Mouse (Mus musculus): ENCODE results near the gene Gm28539. TPM values are rescaled to one million over a fixed set of nuclear protein-coding genes. Genes with fewer than 3 reads are reported as not detected.
"Not testable (repeated sequence)": the region's sequence is repeated elsewhere in the genome, so short reads cannot be mapped to it uniquely, and the experiment has no call there.

The Gm28539 gene
- polyA plus RNA-seq, 1 experiment from 2014 or later: not detected

GRCm38 (mm10) chr16:18838346-18838745, 2.0 kb downstream of the Gm28539 start:
- ATAC-seq (ENCODE audit: low read depth): no peak
- H3K27ac ChIP-seq (ENCODE audit: low read length): no peak overlapping the region
- peaks cover 16% of the 10 kb centered on the region for H3K36me3 ChIP-seq (ENCODE audit: control insufficient read depth, insufficient read depth, low read length)
- H3K4me3 ChIP-seq (ENCODE audit: low read length): no peak overlapping the region
- no peak overlapping the region for H3K9ac ChIP-seq (ENCODE audit: low read length)
- 93% methylated on average over 4 of the region's 4 CpGs for WGBS
- no peak overlapping the region for H3K4me2 ChIP-seq (ENCODE audit: low read depth, low read length)
- no peaks in the 10 kb centered on the region for H3K27me3 ChIP-seq (ENCODE audit: control insufficient read depth, insufficient read depth, low read depth, low read length)
- peaks cover 3% of the 10 kb centered on the region; the same call in 1 of the 2 replicates for H3K4me1 ChIP-seq (replicated peaks; ENCODE audit: control insufficient read depth, insufficient read depth, low read length)
- no peaks in the 10 kb centered on the region for H3K9me3 ChIP-seq (ENCODE audit: control insufficient read depth, low read length)

- Histone ChIP-seq H3K4me3 (ENCODE audit: low read length) (no peak overlapping the region), H3K9me3 (ENCODE audit: control insufficient read depth, low read length) (no peaks in the 10 kb centered on the region), H3K9ac (ENCODE audit: low read length) (no peak overlapping the region), H3K4me2 (ENCODE audit: low read depth, low read length) (no peak overlapping the region), H3K4me1 (replicated peaks; ENCODE audit: control insufficient read depth, insufficient read depth, low read length) (no peaks in the 10 kb centered on the region), H3K36me3 (ENCODE audit: control insufficient read depth, insufficient read depth, low read length) (no peaks in the 10 kb centered on the region), H3K27ac (ENCODE audit: low read length) (no peak overlapping the region), H3K27me3 (ENCODE audit: control insufficient read depth, insufficient read depth, low read depth, low read length) (no peaks in the 10 kb centered on the region)
- no peak for ATAC-seq (ENCODE audit: low read depth)
- 83% methylated on average over 15 of the region's 15 CpGs for WGBS
Observed at GRCm38 (mm10) chr16:18846301-18846820, 10.0 kb downstream of the Gm28539 start.

- H3K9ac ChIP-seq (ENCODE audit: low read length); H3K4me3 ChIP-seq (ENCODE audit: low read length); H3K4me2 ChIP-seq (ENCODE audit: low read depth, low read length); H3K36me3 ChIP-seq (ENCODE audit: control insufficient read depth, insufficient read depth, low read length); H3K9me3 ChIP-seq (ENCODE audit: control insufficient read depth, low read length); H3K4me1 ChIP-seq (replicated peaks; ENCODE audit: control insufficient read depth, insufficient read depth, low read length); H3K27me3 ChIP-seq (ENCODE audit: control insufficient read depth, insufficient read depth, low read depth, low read length); H3K27ac ChIP-seq (ENCODE audit: low read length); ATAC-seq (ENCODE audit: low read depth): not testable (repeated sequence)
- 85% methylated on average over 15 of the region's 17 CpGs for WGBS
Observed at GRCm38 (mm10) chr16:18849521-18850190, 13.3 kb downstream of the Gm28539 start.

GRCm38 (mm10) chr16:18858551-18858950, 22.2 kb downstream of the Gm28539 start:
- Histone ChIP-seq H3K9ac (ENCODE audit: low read length) (no peak overlapping the region), H3K36me3 (ENCODE audit: control insufficient read depth, insufficient read depth, low read length) (no peaks in the 10 kb centered on the region), H3K27ac (ENCODE audit: low read length) (no peak overlapping the region), H3K4me2 (ENCODE audit: low read depth, low read length) (no peak overlapping the region), H3K4me1 (replicated peaks; ENCODE audit: control insufficient read depth, insufficient read depth, low read length) (no peaks in the 10 kb centered on the region), H3K4me3 (ENCODE audit: low read length) (no peak overlapping the region), H3K27me3 (ENCODE audit: control insufficient read depth, insufficient read depth, low read depth, low read length) (no peaks in the 10 kb centered on the region), H3K9me3 (ENCODE audit: control insufficient read depth, low read length) (no peaks in the 10 kb centered on the region)
- ATAC-seq (ENCODE audit: low read depth): no peak

GRCm38 (mm10) chr16:18860186-18860585, 23.8 kb downstream of the Gm28539 start:
- Histone ChIP-seq H3K4me2 (ENCODE audit: low read depth, low read length) (no peak overlapping the region), H3K27ac (ENCODE audit: low read length) (no peak overlapping the region), H3K27me3 (ENCODE audit: control insufficient read depth, insufficient read depth, low read depth, low read length) (no peaks in the 10 kb centered on the region), H3K9me3 (ENCODE audit: control insufficient read depth, low read length) (no peaks in the 10 kb centered on the region), H3K36me3 (ENCODE audit: control insufficient read depth, insufficient read depth, low read length) (no peaks in the 10 kb centered on the region), H3K4me1 (replicated peaks; ENCODE audit: control insufficient read depth, insufficient read depth, low read length) (no peaks in the 10 kb centered on the region), H3K4me3 (ENCODE audit: low read length) (no peak overlapping the region), H3K9ac (ENCODE audit: low read length) (no peak overlapping the region)
- 55% methylated on average over 1 of the region's 1 CpGs for WGBS
- no peak for ATAC-seq (ENCODE audit: low read depth)

- not testable (repeated sequence) for ATAC-seq (ENCODE audit: low read depth); H3K4me3 ChIP-seq (ENCODE audit: low read length); H3K4me1 ChIP-seq (replicated peaks; ENCODE audit: control insufficient read depth, insufficient read depth, low read length); H3K9ac ChIP-seq (ENCODE audit: low read length); H3K27me3 ChIP-seq (ENCODE audit: control insufficient read depth, insufficient read depth, low read depth, low read length); H3K4me2 ChIP-seq (ENCODE audit: low read depth, low read length); H3K27ac ChIP-seq (ENCODE audit: low read length); H3K9me3 ChIP-seq (ENCODE audit: control insufficient read depth, low read length)
- WGBS: 73% methylated on average over 1 of the region's 1 CpGs
- H3K36me3 ChIP-seq (ENCODE audit: control insufficient read depth, insufficient read depth, low read length): peaks cover 30% of the 10 kb centered on the region
Observed at GRCm38 (mm10) chr16:18870495-18870894, 34.1 kb downstream of the Gm28539 start.

GRCm38 (mm10) chr16:18876091-18876441, 39.7 kb downstream of the Gm28539 start:
- H3K9ac ChIP-seq (ENCODE audit: low read length): peak overlapping the region; percentile 88
- ATAC-seq (ENCODE audit: low read depth): no peak
- H3K27ac ChIP-seq (ENCODE audit: low read length): peak overlapping the region; percentile 97
- H3K36me3 ChIP-seq (ENCODE audit: control insufficient read depth, insufficient read depth, low read length): peaks cover 28% of the 10 kb centered on the region
- H3K4me1 ChIP-seq (replicated peaks; ENCODE audit: control insufficient read depth, insufficient read depth, low read length): peaks cover 10% of the 10 kb centered on the region
- no peaks in the 10 kb centered on the region for H3K9me3 ChIP-seq (ENCODE audit: control insufficient read depth, low read length)
- peak overlapping the region; percentile 94 for H3K4me3 ChIP-seq (ENCODE audit: low read length)
- H3K27me3 ChIP-seq (ENCODE audit: control insufficient read depth, insufficient read depth, low read depth, low read length): no peaks in the 10 kb centered on the region
- under 1% methylated on average over 17 of the region's 17 CpGs for WGBS
- peak overlapping the region; percentile 93 for H3K4me2 ChIP-seq (ENCODE audit: low read depth, low read length)

GRCm38 (mm10) chr16:18876442-18877308, 40.3 kb downstream of the Gm28539 start, which contains the start of the genes Mrpl40 and Hira:
Gene Mrpl40 (minus strand): TSS chr16:18876862.
Gene Hira (plus strand): TSS chr16:18877037.
- peak within 1 kb of the TSS; percentile 93 for H3K4me2 ChIP-seq (ENCODE audit: low read depth, low read length)
- H3K4me3 ChIP-seq (ENCODE audit: low read length): peak within 1 kb of the TSS; percentile 94
- peaks cover 10% of the 10 kb centered on the region for H3K4me1 ChIP-seq (replicated peaks; ENCODE audit: control insufficient read depth, insufficient read depth, low read length)
- peak; percentile 95 for ATAC-seq (ENCODE audit: low read depth)
- H3K9ac ChIP-seq (ENCODE audit: low read length): peak within 1 kb of the TSS; percentile 88
- under 1% methylated on average over 71 of the region's 93 CpGs for WGBS
- peaks cover 22% of the 10 kb centered on the region for H3K36me3 ChIP-seq (ENCODE audit: control insufficient read depth, insufficient read depth, low read length)
- no peaks in the 10 kb centered on the region for H3K27me3 ChIP-seq (ENCODE audit: control insufficient read depth, insufficient read depth, low read depth, low read length)
- no peaks in the 10 kb centered on the region for H3K9me3 ChIP-seq (ENCODE audit: control insufficient read depth, low read length)
- H3K27ac ChIP-seq (ENCODE audit: low read length): peak within 1 kb of the TSS; percentile 97

GRCm38 (mm10) chr16:18877386-18878090, 41.2 kb downstream of the Gm28539 start:
- peak overlapping the region; percentile 93 for H3K4me2 ChIP-seq (ENCODE audit: low read depth, low read length)
- no peaks in the 10 kb centered on the region for H3K27me3 ChIP-seq (ENCODE audit: control insufficient read depth, insufficient read depth, low read depth, low read length)
- H3K27ac ChIP-seq (ENCODE audit: low read length): peak overlapping the region; percentile 97
- H3K4me1 ChIP-seq (replicated peaks; ENCODE audit: control insufficient read depth, insufficient read depth, low read length): peaks cover 10% of the 10 kb centered on the region
- peak overlapping the region; percentile 94 for H3K4me3 ChIP-seq (ENCODE audit: low read length)
- under 1% methylated on average over 36 of the region's 43 CpGs for WGBS
- H3K36me3 ChIP-seq (ENCODE audit: control insufficient read depth, insufficient read depth, low read length): peaks cover 14% of the 10 kb centered on the region
- ATAC-seq (ENCODE audit: low read depth): peak; percentile 30
- H3K9ac ChIP-seq (ENCODE audit: low read length): peak overlapping the region; percentile 88
- no peaks in the 10 kb centered on the region for H3K9me3 ChIP-seq (ENCODE audit: control insufficient read depth, low read length)

Measured in lung, embryonic 16.5 days (tissue).